Mouse (Mus musculus): ENCODE results near the gene Gm9602. TPM values are rescaled to one million over a fixed set of nuclear protein-coding genes. Genes with fewer than 3 reads are reported as not detected.

Gm9602 gene
- 0.22 TPM for polyA plus RNA-seq (2014; fragmentation: Illumina TruSeq; extraction: RNeasy Lipid Tissue Mini Kit (QIAGEN cat#74804); ENCODE audit: low read depth, low replicate concordance)

GRCm38 (mm10) chr14:4776037-4776436 lies at the start of gene Gm9602:
Gene Gm9602, plus strand, starts transcription at chr14:4776337.

Other genes starting within 250 kb of the Gm9602 start
- not detected for gene Gm3047, start 220.9 kb upstream of the Gm9602 start, polyA plus RNA-seq (2014; fragmentation: Illumina TruSeq; extraction: RNeasy Lipid Tissue Mini Kit (QIAGEN cat#74804); ENCODE audit: low read depth, low replicate concordance)
- gene Gm8159, start 144.0 kb upstream of the Gm9602 start, polyA plus RNA-seq (2014; fragmentation: Illumina TruSeq; extraction: RNeasy Lipid Tissue Mini Kit (QIAGEN cat#74804); ENCODE audit: low read depth, low replicate concordance), result 0.72 TPM
- not detected for gene Gm3239, start 112.1 kb upstream of the Gm9602 start, polyA plus RNA-seq (2014; fragmentation: Illumina TruSeq; extraction: RNeasy Lipid Tissue Mini Kit (QIAGEN cat#74804); ENCODE audit: low read depth, low replicate concordance)
- 0.48 TPM for gene Gm7876, start 67.1 kb upstream of the Gm9602 start, polyA plus RNA-seq (2014; fragmentation: Illumina TruSeq; extraction: RNeasy Lipid Tissue Mini Kit (QIAGEN cat#74804); ENCODE audit: low read depth, low replicate concordance)
- gene Gm3252, start 49.6 kb upstream of the Gm9602 start, polyA plus RNA-seq (2014; fragmentation: Illumina TruSeq; extraction: RNeasy Lipid Tissue Mini Kit (QIAGEN cat#74804); ENCODE audit: low read depth, low replicate concordance), result 0.26 TPM
- gene Gm3269, start 61.8 kb downstream of the Gm9602 start, polyA plus RNA-seq (2014; fragmentation: Illumina TruSeq; extraction: RNeasy Lipid Tissue Mini Kit (QIAGEN cat#74804); ENCODE audit: low read depth, low replicate concordance), result not detected
- not detected for gene Gm3264, start 79.2 kb downstream of the Gm9602 start, polyA plus RNA-seq (2014; fragmentation: Illumina TruSeq; extraction: RNeasy Lipid Tissue Mini Kit (QIAGEN cat#74804); ENCODE audit: low read depth, low replicate concordance)
- gene Gm3278, start 116.1 kb downstream of the Gm9602 start, polyA plus RNA-seq (2014; fragmentation: Illumina TruSeq; extraction: RNeasy Lipid Tissue Mini Kit (QIAGEN cat#74804); ENCODE audit: low read depth, low replicate concordance), result not detected
- not detected for gene Gm8297, start 207.6 kb downstream of the Gm9602 start, polyA plus RNA-seq (2014; fragmentation: Illumina TruSeq; extraction: RNeasy Lipid Tissue Mini Kit (QIAGEN cat#74804); ENCODE audit: low read depth, low replicate concordance)
- gene Gm3298, start 239.6 kb downstream of the Gm9602 start, polyA plus RNA-seq (2014; fragmentation: Illumina TruSeq; extraction: RNeasy Lipid Tissue Mini Kit (QIAGEN cat#74804); ENCODE audit: low read depth, low replicate concordance), result not detected

All from adipose tissue, adult 10 weeks (tissue).